Mouse (Mus musculus) forebrain, embryonic 11.5 days (tissue): ENCODE measurements around the gene Gm6096. TPM values are rescaled to one million over a fixed set of nuclear protein-coding genes. Genes with fewer than 3 reads are reported as not detected.

ENCODE experiments used
- ATAC-seq: fragments of 200-750 bp; cut with Nextera tagmentation; replicated peaks from 2 replicates; pipeline ENCODE4 v1.8.0; 2017; ENCODE audit warnings: moderate TSS enrichment; ENCODE audit not compliant: low FRiP score
- DNase-seq: peaks from one replicate; pipeline ENCODE4 v3.0.0-alpha.2; 2017; ENCODE audit warnings: low spot score
- H3K27ac ChIP-seq: fragments of 300-500 bp; sonication (generic); 2 replicates; pipeline ENCODE4 v1.5.1; 2014; ENCODE audit warnings: low read depth, low read length
- H3K27me3 ChIP-seq: fragments of 300-500 bp; sonication (generic); 2 replicates; pipeline ENCODE4 v1.6.1; 2014; ENCODE audit warnings: mild to moderate bottlenecking, low read length, mixed read lengths; ENCODE audit not compliant: control insufficient read depth, insufficient read depth
- H3K36me3 ChIP-seq: fragments of 300-500 bp; sonication (generic); 2 replicates; pipeline ENCODE4 v1.6.1; 2014; ENCODE audit warnings: mild to moderate bottlenecking, low read length, moderate library complexity, mixed read lengths; ENCODE audit not compliant: control insufficient read depth, insufficient read depth
- H3K4me1 ChIP-seq: fragments of 300-500 bp; sonication (generic); replicated peaks from 2 replicates; pipeline ENCODE4 v1.6.1; 2014; ENCODE audit warnings: low read length, mixed read lengths; ENCODE audit not compliant: control insufficient read depth, insufficient read depth
- H3K4me2 ChIP-seq: fragments of 300-500 bp; sonication (generic); 2 replicates; pipeline ENCODE4 v1.6.1; 2014; ENCODE audit warnings: low read depth, mild to moderate bottlenecking, low read length, moderate library complexity, mixed read lengths; ENCODE audit not compliant: severe bottlenecking
- H3K4me3 ChIP-seq: fragments of 300-500 bp; sonication (generic); 2 replicates; pipeline ENCODE4 v1.5.1; 2014; ENCODE audit warnings: low read depth, low read length
- H3K9ac ChIP-seq: fragments of 300-500 bp; sonication (generic); 2 replicates; pipeline ENCODE4 v1.6.1; 2014; ENCODE audit warnings: low read length
- H3K9me3 ChIP-seq: fragments of 300-500 bp; sonication (generic); 2 replicates; pipeline ENCODE4 v1.6.1; 2016; ENCODE audit warnings: low read length, mixed read lengths; ENCODE audit not compliant: control insufficient read depth
- WGBS: fragments of 180-500 bp; shearing (Covaris S2); extraction: QIAGEN DNeasy Blood & Tissue Kit; methylation state at CpG from one replicate; pipeline ENCODE4 v1.1.7; 2014; 5-methylcytosine and 5-hydroxymethylcytosine counted together
- polyA plus RNA-seq: library from polyadenylated mRNA; unstranded; fragments of >200 nt; fragmentation: Nextera tagmentation; extraction: Ambion mirVana; gene quantifications from 2 replicates; pipeline ENCODE4 v1.2.1, GENCODE M21; 2014

Gm6096 gene
- polyA plus RNA-seq, 1 experiment from 2014 or later, result 0.60 TPM

DNA sequence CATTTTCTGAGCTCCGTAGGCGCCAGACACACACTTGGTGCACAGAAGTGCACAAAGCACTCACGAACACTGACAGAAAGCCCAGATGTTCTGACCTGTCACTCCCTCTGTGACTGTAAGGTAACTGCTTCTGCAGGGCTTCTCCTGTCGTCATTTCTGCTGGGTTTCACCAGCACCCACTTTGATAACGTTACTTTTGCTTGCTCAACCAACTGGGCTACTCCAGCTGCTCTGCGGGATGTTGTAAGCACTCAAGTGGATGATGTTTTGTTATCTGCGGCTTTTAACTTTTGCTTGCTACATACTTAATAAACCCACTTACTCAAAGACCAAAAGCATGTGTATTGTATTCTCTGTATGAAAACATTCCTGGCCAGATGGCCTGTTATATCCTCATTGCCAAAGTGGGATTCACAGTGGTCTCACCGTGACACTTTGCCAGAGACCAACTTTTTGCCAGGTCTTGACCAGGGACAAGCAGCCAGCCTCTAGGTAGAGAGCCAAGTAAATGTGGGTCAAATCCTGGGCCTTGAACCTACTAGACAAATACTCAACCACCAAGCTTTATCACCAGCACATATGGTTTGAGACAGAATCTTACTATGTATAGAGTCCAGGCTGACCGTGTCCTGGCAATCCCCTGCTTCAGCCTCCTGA, 29.1 kb upstream of the Gm6096 start:
- H3K36me3 ChIP-seq, result peaks cover 18% of the 10 kb centered on the region
- 91% methylated on average over 9 of the region's 9 CpGs for WGBS
- ATAC-seq, result no peak
- no peak overlapping the region for H3K4me2 ChIP-seq
- H3K4me3 ChIP-seq, result no peak overlapping the region
- DNase-seq, result no peak
- H3K9me3 ChIP-seq, result no peaks in the 10 kb centered on the region
- H3K4me1 ChIP-seq, result 0 out of 2 replicates have a peak, but pooled peaks cover 2% of the 10 kb centered on the region
- H3K9ac ChIP-seq, result no peak overlapping the region
- H3K27ac ChIP-seq, result no peak overlapping the region
- no peaks in the 10 kb centered on the region for H3K27me3 ChIP-seq

DNA sequence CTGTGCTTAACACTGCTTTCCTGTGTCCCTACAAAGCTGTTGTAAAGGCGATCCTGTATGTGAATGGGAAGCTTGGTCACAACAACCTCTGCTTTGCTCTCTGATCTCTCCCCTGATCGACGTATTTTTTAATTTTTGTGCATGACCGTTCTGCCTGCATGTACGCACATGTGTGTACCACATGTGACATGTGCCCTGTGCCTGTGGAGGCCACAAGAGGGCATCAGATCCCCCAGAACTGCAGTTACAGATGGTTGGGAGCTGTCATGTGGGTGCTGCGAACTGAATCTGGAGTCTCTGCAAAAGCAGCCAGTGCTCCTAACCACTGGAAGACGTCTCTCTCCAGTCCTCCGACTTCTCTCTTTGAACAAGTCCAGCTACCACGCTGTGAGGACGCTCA, 28.5 kb upstream of the Gm6096 start:
- no peak overlapping the region for H3K9ac ChIP-seq
- no peak overlapping the region for H3K4me3 ChIP-seq
- H3K4me2 ChIP-seq, result no peak overlapping the region
- no peak overlapping the region for H3K27ac ChIP-seq
- 0 out of 2 replicates have a peak, but pooled peaks cover 2% of the 10 kb centered on the region for H3K4me1 ChIP-seq
- no peaks in the 10 kb centered on the region for H3K27me3 ChIP-seq
- 92% methylated on average over 10 of the region's 10 CpGs for WGBS
- no peaks in the 10 kb centered on the region for H3K9me3 ChIP-seq
- no peak for DNase-seq
- no peak for ATAC-seq
- H3K36me3 ChIP-seq, result peaks cover 19% of the 10 kb centered on the region

DNA sequence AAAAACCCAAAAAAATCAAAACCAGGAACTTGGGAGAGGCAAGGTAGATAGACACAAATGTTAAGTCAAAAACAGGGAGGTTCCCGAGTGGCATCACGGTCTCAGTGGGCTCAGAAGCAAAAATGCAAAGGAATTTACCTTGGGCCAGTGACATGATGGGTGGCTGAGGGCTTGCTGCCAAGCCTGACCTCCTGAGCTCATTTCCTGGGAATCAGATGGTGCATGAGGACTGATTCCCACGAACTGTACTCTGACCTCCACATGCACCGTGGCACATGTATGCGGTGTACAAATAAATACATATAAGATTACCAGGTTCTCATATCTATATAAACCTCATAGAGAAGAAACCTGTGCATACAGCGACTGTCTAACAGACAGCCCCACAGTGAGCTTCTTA, 26.5 kb upstream of the Gm6096 start:
- H3K4me2 ChIP-seq, result no peak overlapping the region
- 94% methylated on average over 6 of the region's 6 CpGs for WGBS
- no peak overlapping the region for H3K9ac ChIP-seq
- no peak overlapping the region for H3K27ac ChIP-seq
- H3K4me1 ChIP-seq, result peaks cover 9% of the 10 kb centered on the region
- ATAC-seq, result no peak
- H3K4me3 ChIP-seq, result no peak overlapping the region
- peaks cover 19% of the 10 kb centered on the region for H3K36me3 ChIP-seq
- H3K27me3 ChIP-seq, result no peaks in the 10 kb centered on the region
- no peaks in the 10 kb centered on the region for H3K9me3 ChIP-seq
- no peak for DNase-seq

DNA sequence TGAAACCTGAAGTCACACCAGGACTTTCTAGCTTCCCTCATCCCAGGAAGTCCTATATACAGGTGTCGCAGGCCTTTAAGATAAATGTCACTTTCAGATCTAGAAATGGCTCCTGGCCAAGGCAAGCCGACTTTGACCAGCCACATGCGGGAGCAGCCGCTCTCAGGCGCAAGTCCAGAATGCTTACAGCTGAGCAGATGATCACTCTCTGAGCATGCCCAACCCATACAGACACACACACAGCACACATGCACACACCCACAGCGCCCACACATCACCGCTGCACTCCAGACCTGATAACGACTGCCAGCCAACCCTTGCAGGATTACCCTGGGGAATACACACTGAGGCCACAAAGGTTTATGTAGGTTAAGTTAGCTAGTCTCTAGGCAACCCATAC, 24.8 kb upstream of the Gm6096 start:
- Histone ChIP-seq H3K27me3 (no peaks in the 10 kb centered on the region), H3K36me3 (peaks cover 15% of the 10 kb centered on the region), H3K9me3 (no peaks in the 10 kb centered on the region), H3K27ac (no peak overlapping the region), H3K9ac (no peak overlapping the region), H3K4me3 (no peak overlapping the region), H3K4me1 (peaks cover 10% of the 10 kb centered on the region), H3K4me2 (no peak overlapping the region)
- ATAC-seq, result no peak
- 94% methylated on average over 8 of the region's 8 CpGs for WGBS
- no peak for DNase-seq

DNA sequence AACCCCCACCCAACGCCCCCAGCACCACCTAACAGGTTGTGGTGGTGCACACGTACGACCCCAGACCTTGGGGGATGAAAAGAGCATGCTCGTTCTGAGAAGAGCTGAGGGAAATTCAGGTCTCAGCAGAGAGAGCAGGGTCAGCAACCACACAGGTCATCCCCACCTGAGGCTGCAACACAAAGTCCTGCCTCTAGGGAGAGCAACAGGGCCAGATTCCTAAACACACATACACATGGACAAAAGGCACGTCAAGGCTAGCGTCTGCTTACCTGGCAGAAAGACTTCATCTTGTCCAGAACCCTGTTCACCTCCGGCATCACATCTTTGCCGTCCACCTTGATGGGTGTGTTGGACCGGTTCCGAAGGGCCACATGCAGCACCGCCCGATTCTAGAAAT, 24.0 kb upstream of the Gm6096 start:
- Histone ChIP-seq H3K4me1 (peaks cover 10% of the 10 kb centered on the region), H3K27me3 (no peaks in the 10 kb centered on the region), H3K4me2 (no peak overlapping the region), H3K27ac (no peak overlapping the region), H3K9me3 (no peaks in the 10 kb centered on the region), H3K36me3 (peaks cover 15% of the 10 kb centered on the region), H3K4me3 (no peak overlapping the region), H3K9ac (no peak overlapping the region)
- WGBS, result 95% methylated on average over 12 of the region's 12 CpGs
- no peak for DNase-seq
- ATAC-seq, result no peak

DNA sequence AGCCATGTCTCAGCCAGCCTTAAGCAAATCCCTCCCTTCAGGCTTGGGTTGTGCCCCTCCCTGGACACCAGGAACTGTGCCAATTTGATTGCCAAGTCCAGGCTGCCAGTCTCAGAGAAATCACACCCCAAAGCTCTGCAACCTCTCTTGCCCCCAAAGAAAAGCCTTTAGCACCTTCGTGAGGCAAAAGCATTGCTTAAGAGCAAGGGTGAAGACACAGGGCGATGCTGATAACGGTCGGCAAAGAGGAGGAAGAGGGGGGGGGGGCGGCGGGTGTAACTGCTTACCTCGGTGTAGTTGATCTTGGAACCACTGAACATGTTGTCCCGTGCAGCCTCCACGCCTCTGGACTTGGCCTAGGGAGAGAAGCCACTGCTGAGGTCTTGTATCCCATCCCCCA, 22.2 kb upstream of the Gm6096 start:
- H3K9ac ChIP-seq, result no peak overlapping the region
- no peaks in the 10 kb centered on the region for H3K9me3 ChIP-seq
- H3K36me3 ChIP-seq, result peaks cover 6% of the 10 kb centered on the region
- peak overlapping the region; percentile 77 for H3K4me2 ChIP-seq
- no peaks in the 10 kb centered on the region for H3K27me3 ChIP-seq
- H3K4me3 ChIP-seq, result peak overlapping the region; percentile 73
- DNase-seq (peak; percentile 60), ATAC-seq (no peak)
- 66% methylated on average over 9 of the region's 9 CpGs for WGBS
- no peak overlapping the region for H3K27ac ChIP-seq
- peaks cover 15% of the 10 kb centered on the region for H3K4me1 ChIP-seq

DNA sequence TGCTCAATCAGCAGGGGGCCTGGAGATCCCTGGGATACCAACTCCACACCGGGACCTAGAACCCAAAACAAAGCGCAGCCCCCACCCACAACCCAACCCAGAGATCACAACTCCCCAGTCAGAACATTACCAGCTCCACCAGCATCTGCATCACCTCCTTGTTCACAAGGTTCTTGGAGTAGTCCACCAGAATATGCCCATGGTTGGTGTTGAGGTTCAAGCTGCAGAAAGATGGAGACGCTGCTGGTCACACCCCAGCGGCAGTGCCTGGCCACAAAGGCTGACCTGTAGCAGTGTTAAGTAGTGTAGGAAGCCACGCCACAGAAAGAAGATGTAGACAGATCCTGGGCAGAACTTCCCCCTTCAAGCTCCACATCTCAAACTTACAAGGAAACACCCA, 21.7 kb upstream of the Gm6096 start:
- peak; percentile 53 for DNase-seq
- peaks cover 15% of the 10 kb centered on the region for H3K4me1 ChIP-seq

DNA sequence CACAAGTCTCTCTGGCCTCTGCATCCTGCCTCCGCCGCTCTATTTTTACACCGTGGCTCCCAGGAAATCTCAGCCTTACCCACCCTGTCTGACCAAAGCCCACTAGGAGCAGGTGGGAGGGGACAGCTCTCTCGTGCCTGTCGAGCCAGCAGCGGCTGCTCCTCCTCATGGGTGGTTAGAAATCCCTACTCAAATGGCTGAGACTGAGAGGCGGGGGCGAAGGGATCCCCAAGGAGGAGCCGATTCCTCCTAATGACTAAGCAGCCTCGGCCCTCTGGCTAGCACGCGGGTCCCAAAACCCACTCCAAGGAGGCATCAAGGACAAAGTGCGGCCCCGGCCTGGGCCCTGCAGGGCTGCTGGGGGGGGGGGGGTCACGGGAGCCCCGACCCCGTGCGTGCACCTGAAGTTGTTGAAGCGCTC, 21.1 kb upstream of the Gm6096 start:
- ATAC-seq (peak; percentile 25), DNase-seq (no peak)
- WGBS, result under 1% methylated on average over 17 of the region's 19 CpGs
- H3K27ac ChIP-seq, result peak overlapping the region; percentile 53; the same call in 1 of the 2 replicates
- H3K4me2 ChIP-seq, result peak overlapping the region; percentile 77
- H3K9me3 ChIP-seq, result no peaks in the 10 kb centered on the region
- no peaks in the 10 kb centered on the region for H3K27me3 ChIP-seq
- H3K36me3 ChIP-seq, result peaks cover 6% of the 10 kb centered on the region
- H3K4me1 ChIP-seq, result peaks cover 15% of the 10 kb centered on the region
- peak overlapping the region; percentile 73 for H3K4me3 ChIP-seq
- peak overlapping the region; percentile 86 for H3K9ac ChIP-seq

More for the DNA sequence above, 21.7 kb upstream of the Gm6096 start:
- ATAC-seq, result no peak
- Histone ChIP-seq H3K4me3 (peak overlapping the region; percentile 73), H3K27ac (no peak overlapping the region), H3K9me3 (no peaks in the 10 kb centered on the region), H3K27me3 (no peaks in the 10 kb centered on the region), H3K36me3 (peaks cover 6% of the 10 kb centered on the region), H3K4me2 (peak overlapping the region; percentile 77), H3K9ac (peak overlapping the region; percentile 86)
- WGBS, result 22% methylated on average over 5 of the region's 5 CpGs

DNA sequence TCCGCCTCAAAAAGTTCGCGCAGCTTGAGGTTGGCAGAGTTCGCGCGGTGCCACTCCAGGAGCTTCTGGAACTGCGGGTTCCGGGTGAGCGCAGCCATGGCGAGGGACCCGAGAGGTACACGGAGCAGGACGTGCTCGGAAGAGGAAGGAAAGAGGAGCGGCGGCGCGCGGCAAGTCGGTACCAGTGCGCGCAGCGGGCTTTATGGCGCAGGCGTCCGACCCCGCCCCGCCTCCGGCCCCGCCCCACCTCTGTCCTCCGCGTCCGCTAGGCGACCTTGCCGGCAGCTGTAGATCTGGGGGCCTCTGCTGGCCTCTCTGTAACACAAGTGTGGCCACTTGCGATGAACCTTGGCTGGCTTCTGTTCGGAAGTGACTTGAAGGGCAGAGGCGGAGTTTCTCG, 20.7 kb upstream of the Gm6096 start, which contains the start of gene Gpi1:
Gene Gpi1 (minus strand): TSS at position 221 of the 400 bp plus-strand sequence.
- Histone ChIP-seq H3K27me3 (no peaks in the 10 kb centered on the region), H3K9me3 (no peaks in the 10 kb centered on the region), H3K4me1 (peaks cover 15% of the 10 kb centered on the region), H3K4me2 (peak within 1 kb of the TSS; percentile 77), H3K4me3 (peak within 1 kb of the TSS; percentile 73), H3K9ac (peak within 1 kb of the TSS; percentile 86), H3K27ac (peak within 1 kb of the TSS; percentile 53; the same call in 1 of the 2 replicates), H3K36me3 (peaks cover 6% of the 10 kb centered on the region)
- DNase-seq (peak; percentile 95), ATAC-seq (peak; percentile 68)
- WGBS, result under 1% methylated on average over 36 of the region's 39 CpGs
